Mouse (Mus musculus): ENCODE data around the gene Rundc3a. TPM values are rescaled to one million over a fixed set of nuclear protein-coding genes. Genes with fewer than 3 reads are reported as not detected.
A peak's percentile ranks its signal among the peaks of the same experiment; 100 is the strongest.

The Rundc3a gene
- polyA plus RNA-seq, 1 experiment from 2014 or later = 1.7 TPM

DNA sequence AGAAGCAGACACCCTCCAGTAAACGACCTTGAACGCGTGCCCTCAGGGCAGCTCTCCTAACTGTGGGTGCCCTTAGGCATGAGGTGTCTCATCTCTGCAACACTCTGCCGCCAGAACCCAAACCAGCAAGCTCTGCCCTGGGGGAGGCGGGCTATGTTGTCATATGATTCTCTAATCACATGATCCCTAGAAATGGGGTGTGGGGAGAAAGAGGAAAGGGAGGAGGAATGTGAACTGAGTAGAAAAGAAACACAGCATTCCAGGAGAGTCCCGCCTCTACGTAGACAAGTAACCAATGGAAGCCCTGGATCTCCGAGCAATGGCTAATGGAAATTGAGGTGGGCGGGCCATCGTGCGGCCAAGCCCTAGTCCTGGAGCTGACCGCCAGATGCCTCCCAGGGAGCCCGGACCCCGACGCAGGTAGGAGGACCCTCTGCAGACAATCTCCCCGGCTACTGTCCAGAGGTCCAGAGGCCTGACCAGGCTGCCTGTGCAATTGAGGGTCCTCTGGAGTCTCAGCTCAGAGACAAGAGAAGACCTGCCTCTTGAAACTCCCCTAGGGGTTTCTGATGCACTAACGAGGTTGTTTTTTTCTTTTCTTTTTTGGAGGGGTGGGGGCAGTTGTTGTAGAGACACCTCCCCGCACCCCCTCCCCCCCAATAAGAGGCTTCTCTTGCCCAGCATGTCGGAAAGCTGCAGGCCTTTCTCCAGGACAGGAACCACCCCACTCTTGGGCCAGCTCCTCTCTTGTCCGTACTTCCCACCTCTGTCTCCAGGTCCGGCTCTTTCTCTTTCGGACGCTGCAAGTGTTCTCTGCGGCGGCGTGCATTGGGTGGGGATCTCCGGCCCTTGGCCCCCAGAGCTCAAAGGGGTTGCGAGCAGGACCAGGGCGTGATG is 37.2 kb downstream of the Rundc3a start, which contains the start of gene Grn:
TSS of gene Grn (plus strand) at position 195 of the 897 bp plus-strand sequence.
- peak within 1 kb of the TSS; percentile 87 for H3K27ac ChIP-seq
- peaks cover 26% of the 10 kb centered on the region for H3K4me1 ChIP-seq (replicated peaks)
- peak within 1 kb of the TSS; percentile 88 for H3K4me2 ChIP-seq
- H3K9ac ChIP-seq (replicated peaks) = peak within 1 kb of the TSS; percentile 65
- H3K27me3 ChIP-seq = 0 out of 2 replicates have a peak, but pooled peaks cover 3% of the 10 kb centered on the region
- WGBS = under 1% methylated on average over 29 of the region's 29 CpGs
- ATAC-seq (ENCODE audit: insufficient number of reproducible peaks, insufficient read depth, low FRiP score, low TSS enrichment, low read depth) = peak; percentile 89
- H3K36me3 ChIP-seq = peaks cover 24% of the 10 kb centered on the region
- peak within 1 kb of the TSS; percentile 65 for H3K4me3 ChIP-seq (replicated peaks)
- H3K9me3 ChIP-seq = no peaks in the 10 kb centered on the region

DNA sequence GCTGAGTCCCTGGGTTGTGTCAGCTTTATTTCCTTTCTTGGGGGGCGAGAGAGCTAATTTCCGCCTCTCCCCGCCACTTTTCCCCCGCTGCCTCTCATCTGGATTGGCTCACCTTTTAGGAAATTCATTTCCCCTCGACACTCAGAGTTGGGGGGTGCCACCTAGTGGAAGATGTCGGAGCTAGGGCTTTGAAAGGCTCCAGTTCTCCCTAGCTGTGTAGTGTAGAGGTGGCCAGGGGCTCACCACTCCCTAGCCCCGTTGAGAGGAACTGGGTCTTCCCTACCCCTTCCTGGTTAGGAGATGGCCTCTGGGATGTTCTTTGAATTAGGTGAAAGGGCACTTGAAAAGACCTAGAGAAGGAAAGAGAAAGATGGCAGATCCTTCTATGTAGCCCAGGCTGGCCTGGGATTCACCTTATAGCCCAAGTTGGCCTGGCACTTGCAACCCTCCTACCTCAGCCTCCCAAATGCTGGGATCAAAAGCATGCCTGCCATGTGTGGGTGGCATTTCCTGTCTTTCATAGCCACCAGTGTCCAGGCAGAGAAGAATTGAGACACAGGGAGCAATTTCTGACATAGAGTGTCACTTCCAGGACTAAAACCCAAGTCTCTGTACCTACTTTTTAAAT is 37.9 kb downstream of the Rundc3a start:
- under 1% methylated on average over 7 of the region's 7 CpGs for WGBS
- Histone ChIP-seq H3K4me3 (replicated peaks) (peak overlapping the region; percentile 65), H3K36me3 (peaks cover 32% of the 10 kb centered on the region), H3K27me3 (0 out of 2 replicates have a peak, but pooled peaks cover 3% of the 10 kb centered on the region), H3K27ac (peak overlapping the region; percentile 87), H3K9me3 (no peaks in the 10 kb centered on the region), H3K4me2 (peak overlapping the region; percentile 88), H3K9ac (replicated peaks) (peak overlapping the region; percentile 65), H3K4me1 (replicated peaks) (peaks cover 26% of the 10 kb centered on the region)
- no peak for ATAC-seq (ENCODE audit: insufficient number of reproducible peaks, insufficient read depth, low FRiP score, low TSS enrichment, low read depth)

DNA sequence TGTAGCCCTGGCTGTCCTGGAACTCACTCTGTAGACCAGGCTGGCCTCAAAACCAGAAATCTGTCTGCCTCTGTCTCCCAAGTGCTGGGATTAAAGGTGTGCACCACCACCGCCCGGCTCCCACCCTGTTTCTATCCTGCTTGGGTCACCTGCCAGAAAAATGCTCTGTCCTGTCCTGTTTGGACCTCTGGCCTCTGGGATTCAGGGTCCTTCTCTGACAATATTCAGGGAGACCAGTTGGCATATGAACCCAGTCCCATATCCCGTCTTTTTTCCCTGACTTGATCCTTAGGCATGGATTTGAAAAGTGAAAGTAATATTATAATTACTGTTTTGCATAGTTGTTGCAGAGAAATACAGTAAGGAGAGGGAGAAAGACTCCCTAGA is 38.5 kb downstream of the Rundc3a start:
- peaks cover 26% of the 10 kb centered on the region for H3K4me1 ChIP-seq (replicated peaks)
- WGBS = 72% methylated on average over 3 of the region's 3 CpGs
- H3K9ac ChIP-seq (replicated peaks) = no peak overlapping the region
- ATAC-seq (ENCODE audit: insufficient number of reproducible peaks, insufficient read depth, low FRiP score, low TSS enrichment, low read depth) = no peak
- H3K27ac ChIP-seq = no peak overlapping the region
- H3K9me3 ChIP-seq = no peaks in the 10 kb centered on the region
- peaks cover 38% of the 10 kb centered on the region for H3K36me3 ChIP-seq
- H3K4me3 ChIP-seq (replicated peaks) = no peak overlapping the region
- 0 out of 2 replicates have a peak, but pooled peaks cover 3% of the 10 kb centered on the region for H3K27me3 ChIP-seq
- peak overlapping the region; percentile 23; the same call in 1 of the 2 replicates for H3K4me2 ChIP-seq

DNA sequence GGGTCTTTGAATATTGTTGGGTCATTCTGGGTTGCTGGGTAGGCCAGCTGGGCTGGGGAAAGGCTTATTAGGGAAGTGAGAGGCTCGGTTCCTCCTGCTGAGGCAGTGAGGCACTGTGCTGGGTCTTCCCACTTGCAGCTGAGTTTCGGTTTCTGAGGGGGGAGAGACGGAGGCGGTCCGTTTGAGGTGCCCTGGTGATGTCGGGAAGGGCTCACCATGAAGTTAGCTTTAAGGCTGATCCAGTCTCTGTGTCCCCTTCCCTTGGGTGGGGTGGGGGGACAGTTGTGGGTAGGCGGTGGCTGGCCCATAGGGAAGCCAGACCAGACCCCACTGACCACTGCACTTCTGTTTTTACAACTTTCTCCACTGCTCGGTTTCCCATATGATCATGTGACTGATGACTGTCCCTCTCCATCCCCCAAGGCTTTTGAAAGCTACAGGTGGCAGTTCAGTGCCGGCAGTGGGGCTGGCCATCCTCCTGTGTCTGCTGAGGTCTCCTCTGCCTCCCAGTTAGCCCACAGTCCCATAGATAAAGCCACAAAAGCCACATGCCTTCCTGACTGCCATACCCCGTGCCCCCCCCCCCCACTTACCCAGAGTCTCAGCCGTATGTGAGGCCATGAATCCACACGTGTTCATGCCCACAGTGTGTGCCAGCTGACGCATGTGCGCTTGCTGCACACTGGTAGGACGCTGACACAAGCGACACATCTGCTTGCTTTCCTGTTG is 39.1 kb downstream of the Rundc3a start:
- H3K9ac ChIP-seq (replicated peaks) = 0 out of 2 replicates have a peak overlapping the region, but pooled peaks have one; percentile 31
- H3K4me1 ChIP-seq (replicated peaks) = peaks cover 30% of the 10 kb centered on the region
- H3K9me3 ChIP-seq = no peaks in the 10 kb centered on the region
- H3K4me3 ChIP-seq (replicated peaks) = no peak overlapping the region
- 63% methylated on average over 15 of the region's 16 CpGs for WGBS
- H3K4me2 ChIP-seq = peak overlapping the region; percentile 23; the same call in 1 of the 2 replicates
- 0 out of 2 replicates have a peak, but pooled peaks cover 8% of the 10 kb centered on the region for H3K27me3 ChIP-seq
- H3K27ac ChIP-seq = no peak overlapping the region
- H3K36me3 ChIP-seq = peaks cover 43% of the 10 kb centered on the region
- no peak for ATAC-seq (ENCODE audit: insufficient number of reproducible peaks, insufficient read depth, low FRiP score, low TSS enrichment, low read depth)

DNA sequence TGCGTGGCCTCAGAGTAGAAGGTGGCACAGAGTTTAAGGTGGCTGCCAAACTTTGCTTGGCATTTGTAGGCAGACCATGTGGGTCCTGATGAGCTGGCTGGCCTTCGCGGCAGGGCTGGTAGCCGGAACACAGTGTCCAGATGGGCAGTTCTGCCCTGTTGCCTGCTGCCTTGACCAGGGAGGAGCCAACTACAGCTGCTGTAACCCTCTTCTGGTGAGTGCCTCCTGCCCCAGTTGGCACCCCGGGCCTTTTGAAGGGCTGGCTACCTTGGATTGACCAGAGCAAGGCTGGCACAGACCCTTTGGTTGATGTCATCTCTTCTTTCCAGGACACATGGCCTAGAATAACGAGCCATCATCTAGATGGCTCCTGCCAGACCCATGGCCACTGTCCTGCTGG is 39.7 kb downstream of the Rundc3a start:
- Histone ChIP-seq H3K4me3 (replicated peaks) (no peak overlapping the region), H3K9me3 (no peaks in the 10 kb centered on the region), H3K27ac (no peak overlapping the region), H3K36me3 (peaks cover 48% of the 10 kb centered on the region), H3K4me1 (replicated peaks) (peaks cover 36% of the 10 kb centered on the region), H3K27me3 (peaks cover 14% of the 10 kb centered on the region; the same call in 1 of the 2 replicates), H3K4me2 (no peak overlapping the region), H3K9ac (replicated peaks) (no peak overlapping the region)
- 89% methylated on average over 6 of the region's 6 CpGs for WGBS
- ATAC-seq (ENCODE audit: insufficient number of reproducible peaks, insufficient read depth, low FRiP score, low TSS enrichment, low read depth) = no peak

DNA sequence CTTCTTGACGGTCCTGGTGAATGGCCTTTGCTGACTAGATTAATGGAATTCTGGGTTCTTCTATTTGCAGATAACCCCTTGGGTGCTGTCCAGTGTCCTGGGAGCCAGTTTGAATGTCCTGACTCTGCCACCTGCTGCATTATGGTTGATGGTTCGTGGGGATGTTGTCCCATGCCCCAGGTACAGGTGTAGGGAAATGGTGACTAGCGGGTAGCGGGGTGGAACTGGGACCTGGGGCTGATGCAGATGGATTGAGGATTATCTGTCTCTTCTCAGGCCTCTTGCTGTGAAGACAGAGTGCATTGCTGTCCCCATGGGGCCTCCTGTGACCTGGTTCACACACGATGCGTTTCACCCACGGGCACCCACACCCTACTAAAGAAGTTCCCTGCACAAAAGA is 40.7 kb downstream of the Rundc3a start:
- Histone ChIP-seq H3K27ac (no peak overlapping the region), H3K4me3 (replicated peaks) (no peak overlapping the region), H3K9ac (replicated peaks) (0 out of 2 replicates have a peak overlapping the region, but pooled peaks have one; percentile 18), H3K27me3 (peaks cover 21% of the 10 kb centered on the region; the same call in 1 of the 2 replicates), H3K36me3 (peaks cover 55% of the 10 kb centered on the region), H3K4me1 (replicated peaks) (peaks cover 46% of the 10 kb centered on the region), H3K4me2 (no peak overlapping the region), H3K9me3 (no peaks in the 10 kb centered on the region)
- WGBS = 90% methylated on average over 7 of the region's 7 CpGs
- no peak for ATAC-seq (ENCODE audit: insufficient number of reproducible peaks, insufficient read depth, low FRiP score, low TSS enrichment, low read depth)

DNA sequence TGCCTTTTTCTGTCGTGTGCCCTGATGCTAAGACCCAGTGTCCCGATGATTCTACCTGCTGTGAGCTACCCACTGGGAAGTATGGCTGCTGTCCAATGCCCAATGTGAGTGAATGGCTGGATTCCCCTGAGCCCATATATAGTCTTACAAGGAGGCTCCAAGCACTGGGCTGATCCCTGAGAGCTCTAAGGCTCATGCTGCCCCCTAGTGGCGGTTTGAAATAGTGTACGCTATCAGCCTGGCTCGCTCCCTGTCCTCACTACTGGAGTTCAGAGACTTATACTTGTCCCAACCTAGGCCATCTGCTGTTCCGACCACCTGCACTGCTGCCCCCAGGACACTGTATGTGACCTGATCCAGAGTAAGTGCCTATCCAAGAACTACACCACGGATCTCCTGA is 41.2 kb downstream of the Rundc3a start:
- no peaks in the 10 kb centered on the region for H3K9me3 ChIP-seq
- 14% methylated on average over 7 of the region's 7 CpGs for WGBS
- peaks cover 46% of the 10 kb centered on the region for H3K4me1 ChIP-seq (replicated peaks)
- H3K4me2 ChIP-seq = no peak overlapping the region
- no peak overlapping the region for H3K4me3 ChIP-seq (replicated peaks)
- no peak overlapping the region for H3K27ac ChIP-seq
- peaks cover 61% of the 10 kb centered on the region for H3K36me3 ChIP-seq
- 0 out of 2 replicates have a peak, but pooled peaks have one; percentile 1 for ATAC-seq (ENCODE audit: insufficient number of reproducible peaks, insufficient read depth, low FRiP score, low TSS enrichment, low read depth)
- 0 out of 2 replicates have a peak overlapping the region, but pooled peaks have one; percentile 18 for H3K9ac ChIP-seq (replicated peaks)
- H3K27me3 ChIP-seq = peaks cover 26% of the 10 kb centered on the region

DNA sequence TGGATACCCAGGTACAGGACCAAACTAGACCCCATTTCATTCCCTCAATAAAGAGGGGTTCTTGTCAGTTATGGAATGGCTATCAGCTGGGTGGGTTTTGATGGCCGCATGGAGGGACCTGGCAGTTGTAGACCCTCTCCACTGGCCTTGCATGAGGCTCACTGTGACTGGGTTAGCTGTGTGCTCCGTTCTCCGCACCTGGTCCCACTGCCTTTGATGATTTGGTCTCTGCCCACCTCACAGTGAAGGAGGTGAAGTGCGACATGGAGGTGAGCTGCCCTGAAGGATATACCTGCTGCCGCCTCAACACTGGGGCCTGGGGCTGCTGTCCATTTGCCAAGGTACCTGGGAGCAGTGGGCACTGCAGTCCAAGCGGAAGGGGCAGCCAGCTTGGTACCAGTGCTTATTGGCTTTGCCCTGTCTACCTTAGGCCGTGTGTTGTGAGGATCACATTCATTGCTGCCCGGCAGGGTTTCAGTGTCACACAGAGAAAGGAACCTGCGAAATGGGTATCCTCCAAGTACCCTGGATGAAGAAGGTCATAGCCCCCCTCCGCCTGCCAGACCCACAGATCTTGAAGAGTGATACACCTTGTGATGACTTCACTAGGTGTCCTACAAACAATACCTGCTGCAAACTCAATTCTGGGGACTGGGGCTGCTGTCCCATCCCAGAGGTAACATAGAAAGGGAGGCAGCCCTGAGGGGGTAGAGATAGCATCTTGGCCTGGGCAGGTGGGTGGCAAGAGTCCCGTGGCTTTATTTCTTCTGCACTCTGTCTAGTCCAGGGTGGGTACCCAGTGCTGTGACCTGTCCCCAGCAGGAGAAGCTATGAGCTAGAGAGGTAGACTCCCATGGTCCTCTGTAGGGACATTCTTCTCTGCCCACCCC is 41.9 kb downstream of the Rundc3a start:
- 92% methylated on average over 11 of the region's 11 CpGs for WGBS
- H3K4me3 ChIP-seq (replicated peaks) = no peak overlapping the region
- ATAC-seq (ENCODE audit: insufficient number of reproducible peaks, insufficient read depth, low FRiP score, low TSS enrichment, low read depth) = no peak
- peaks cover 33% of the 10 kb centered on the region for H3K27me3 ChIP-seq
- no peak overlapping the region for H3K4me2 ChIP-seq
- no peaks in the 10 kb centered on the region for H3K9me3 ChIP-seq
- H3K36me3 ChIP-seq = peaks cover 67% of the 10 kb centered on the region
- H3K9ac ChIP-seq (replicated peaks) = no peak overlapping the region
- H3K27ac ChIP-seq = no peak overlapping the region
- H3K4me1 ChIP-seq (replicated peaks) = peaks cover 40% of the 10 kb centered on the region

DNA sequence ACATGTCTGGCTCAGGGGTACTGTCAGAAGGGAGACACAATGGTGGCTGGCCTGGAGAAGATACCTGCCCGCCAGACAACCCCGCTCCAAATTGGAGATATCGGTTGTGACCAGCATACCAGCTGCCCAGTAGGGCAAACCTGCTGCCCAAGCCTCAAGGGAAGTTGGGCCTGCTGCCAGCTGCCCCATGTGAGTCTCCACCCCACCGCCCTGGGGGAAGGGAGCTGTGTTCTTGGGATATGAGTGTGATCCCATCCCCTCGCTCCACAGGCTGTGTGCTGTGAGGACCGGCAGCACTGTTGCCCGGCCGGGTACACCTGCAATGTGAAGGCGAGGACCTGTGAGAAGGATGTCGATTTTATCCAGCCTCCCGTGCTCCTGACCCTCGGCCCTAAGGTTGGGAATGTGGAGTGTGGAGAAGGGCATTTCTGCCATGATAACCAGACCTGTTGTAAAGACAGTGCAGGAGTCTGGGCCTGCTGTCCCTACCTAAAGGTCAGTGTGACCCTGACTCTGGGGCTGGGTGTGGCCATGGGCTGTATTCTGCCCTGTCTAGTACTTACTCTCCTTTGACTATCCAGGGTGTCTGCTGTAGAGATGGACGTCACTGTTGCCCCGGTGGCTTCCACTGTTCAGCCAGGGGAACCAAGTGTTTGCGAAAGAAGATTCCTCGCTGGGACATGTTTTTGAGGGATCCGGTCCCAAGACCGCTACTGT is 42.7 kb downstream of the Rundc3a start:
- Histone ChIP-seq H3K9ac (replicated peaks) (0 out of 2 replicates have a peak overlapping the region, but pooled peaks have one; percentile 2), H3K4me1 (replicated peaks) (peaks cover 40% of the 10 kb centered on the region), H3K27me3 (peaks cover 36% of the 10 kb centered on the region)

DNA sequence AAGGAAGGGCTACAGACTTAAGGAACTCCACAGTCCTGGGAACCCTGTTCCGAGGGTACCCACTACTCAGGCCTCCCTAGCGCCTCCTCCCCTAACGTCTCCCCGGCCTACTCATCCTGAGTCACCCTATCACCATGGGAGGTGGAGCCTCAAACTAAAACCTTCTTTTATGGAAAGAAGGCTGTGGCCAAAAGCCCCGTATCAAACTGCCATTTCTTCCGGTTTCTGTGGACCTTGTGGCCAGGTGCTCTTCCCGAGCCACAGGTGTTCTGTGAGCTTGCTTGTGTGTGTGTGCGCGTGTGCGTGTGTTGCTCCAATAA is 43.2 kb downstream of the Rundc3a start:
- 84% methylated on average over 10 of the region's 10 CpGs for WGBS

More for the DNA sequence above, 42.7 kb downstream of the Rundc3a start:
- 94% methylated on average over 18 of the region's 18 CpGs for WGBS
- Histone ChIP-seq H3K9me3 (no peaks in the 10 kb centered on the region), H3K27ac (no peak overlapping the region), H3K4me2 (no peak overlapping the region), H3K36me3 (peaks cover 76% of the 10 kb centered on the region), H3K4me3 (replicated peaks) (no peak overlapping the region)
- no peak for ATAC-seq (ENCODE audit: insufficient number of reproducible peaks, insufficient read depth, low FRiP score, low TSS enrichment, low read depth)

More for the DNA sequence above, 43.2 kb downstream of the Rundc3a start:
- no peak overlapping the region for H3K4me2 ChIP-seq
- no peak overlapping the region for H3K9ac ChIP-seq (replicated peaks)
- peaks cover 37% of the 10 kb centered on the region for H3K4me1 ChIP-seq (replicated peaks)
- ATAC-seq (ENCODE audit: insufficient number of reproducible peaks, insufficient read depth, low FRiP score, low TSS enrichment, low read depth) = no peak
- no peak overlapping the region for H3K27ac ChIP-seq
- H3K9me3 ChIP-seq = no peaks in the 10 kb centered on the region
- no peak overlapping the region for H3K4me3 ChIP-seq (replicated peaks)
- peaks cover 81% of the 10 kb centered on the region for H3K36me3 ChIP-seq
- peaks cover 36% of the 10 kb centered on the region for H3K27me3 ChIP-seq
